Mouse (Mus musculus): ENCODE data around the gene Dnajc17.

Gene Dnajc17

GRCm38 (mm10) chr2:119208344-119209175 lies at the start of gene Dnajc17, which contains the start of gene Zfyve19:
Gene Dnajc17, minus strand, starts transcription at chr2:119208795.
Gene Zfyve19, plus strand, starts transcription at chr2:119208617.
- in situ Hi-C loops (cut with MseI, MboI) = no loop called here

- in situ Hi-C loops (cut with MseI, MboI) = loop anchor here (5.0 kb wide), 1 partner anchor 32 kb away; the partner anchor contains the start of gene Vps18 (in 2 of the 2)
These were observed 46.4 kb upstream of the Dnajc17 start for GRCm38 (mm10) chr2:119254976-119255375.

- in situ Hi-C loops (cut with MseI, MboI) = loop anchor here (5.0 kb wide), 1 partner anchor 36 kb away; the partner anchor contains the start of gene Vps18 (in 2 of the 2)
These were observed 42.4 kb upstream of the Dnajc17 start for GRCm38 (mm10) chr2:119250826-119251478.

- in situ Hi-C loops (cut with MseI, MboI) = loop anchor here (5.0 kb wide), 1 partner anchor 37 kb away; the partner anchor contains the start of gene Vps18 (in 2 of the 2)
These were observed 41.8 kb upstream of the Dnajc17 start for GRCm38 (mm10) chr2:119250377-119250776.

GRCm38 (mm10) chr2:119249592-119250061 lies 41.0 kb upstream of the Dnajc17 start:
- in situ Hi-C loops (cut with MseI, MboI) = loop anchor here (5.0 kb wide), 1 partner anchor 38 kb away; the partner anchor contains the start of gene Vps18 (in 2 of the 2)

GRCm38 (mm10) chr2:119247904-119248303 lies 39.3 kb upstream of the Dnajc17 start:
- in situ Hi-C loops (cut with MseI, MboI) = no loop called here

- in situ Hi-C loops (cut with MseI, MboI) = no loop called here
These were observed 36.7 kb upstream of the Dnajc17 start for GRCm38 (mm10) chr2:119245246-119245645.

- in situ Hi-C loops (cut with MseI, MboI) = no loop called here
These were observed 34.0 kb upstream of the Dnajc17 start for GRCm38 (mm10) chr2:119242548-119242947.

GRCm38 (mm10) chr2:119240819-119241186 lies 32.2 kb upstream of the Dnajc17 start:
- in situ Hi-C loops (cut with MseI, MboI) = no loop called here

- in situ Hi-C loops (cut with MseI, MboI) = no loop called here
These were observed 31.7 kb upstream of the Dnajc17 start for GRCm38 (mm10) chr2:119240075-119240818.

GRCm38 (mm10) chr2:119238671-119239070 lies 30.1 kb upstream of the Dnajc17 start:
- in situ Hi-C loops (cut with MseI, MboI) = no loop called here

GRCm38 (mm10) chr2:119237871-119238220 lies 29.3 kb upstream of the Dnajc17 start:
- in situ Hi-C loops (cut with MseI, MboI) = no loop called here

- in situ Hi-C loops (cut with MseI, MboI) = no loop called here
These were observed 28.7 kb upstream of the Dnajc17 start, which contains the start of gene Spint1 for GRCm38 (mm10) chr2:119237210-119237870. Gene Spint1, plus strand, starts transcription at chr2:119237362.

GRCm38 (mm10) chr2:119236682-119237209 lies 28.2 kb upstream of the Dnajc17 start:
- in situ Hi-C loops (cut with MseI, MboI) = no loop called here

- in situ Hi-C loops (cut with MseI, MboI) = no loop called here
These were observed 21.4 kb upstream of the Dnajc17 start, which contains the start of gene Ppp1r14d for GRCm38 (mm10) chr2:119229775-119230704. Gene Ppp1r14d, minus strand, starts transcription at chr2:119229906.

GRCm38 (mm10) chr2:119209176-119209507 lies 547 bp upstream of the Dnajc17 start:
- in situ Hi-C loops (cut with MseI, MboI) = no loop called here

- in situ Hi-C loops (cut with MseI, MboI) = no loop called here
These were observed 643 bp downstream of the Dnajc17 start for GRCm38 (mm10) chr2:119207961-119208343.

GRCm38 (mm10) chr2:119203871-119204460 lies 4.6 kb downstream of the Dnajc17 start:
- in situ Hi-C loops (cut with MseI, MboI) = no loop called here

- in situ Hi-C loops (cut with MseI, MboI) = no loop called here
These were observed 5.6 kb downstream of the Dnajc17 start for GRCm38 (mm10) chr2:119202914-119203453.

All from mouse trophoblast stem cell (cell line).